Mouse (Mus musculus) adrenal gland, postnatal 10 days (tissue): ENCODE results near the gene Pop7. TPM values are rescaled to one million over a fixed set of nuclear protein-coding genes. Genes with fewer than 3 reads are reported as not detected.
A peak's percentile ranks its signal among the peaks of the same experiment; 100 is the strongest.

Experiments used
- DNase-seq: peaks from one replicate; pipeline ENCODE4 v3.0.0; 2021; ENCODE audit warnings: mixed read lengths
- microRNA-seq: library from miRNA; unstranded; fragments of <30 nt; microRNA quantifications from one replicate; pipeline ENCODE4 v1.2.0, GENCODE M21; 2021
- total RNA-seq, 2 experiments: library from RNA; stranded (reverse); gene quantifications; 2 replicates each; pipeline ENCODE4 v1.2.3; 2021

Pop7 gene
- total RNA-seq, 2 experiments from 2014 or later, result 23.8 to 27.2 TPM

DNA sequence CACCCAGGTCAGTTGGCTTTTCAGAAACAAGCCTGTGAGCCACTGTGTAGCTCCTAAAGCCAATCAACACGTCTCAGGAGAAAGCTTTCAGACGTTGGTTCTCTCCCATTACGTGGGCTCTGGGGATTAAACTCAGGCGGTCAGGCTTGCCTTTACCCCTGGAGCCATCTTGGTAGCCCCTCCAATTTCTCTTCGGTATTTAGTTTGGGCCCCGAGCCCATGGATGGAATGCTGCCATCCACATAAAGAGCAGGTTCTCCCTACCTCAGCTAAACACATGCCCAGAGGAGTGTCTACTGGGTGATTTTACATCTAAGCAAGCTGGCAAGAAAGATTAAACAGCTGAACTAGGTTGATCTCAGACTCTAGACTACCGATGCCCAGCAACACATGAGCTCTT, 2.1 kb downstream of the Pop7 start:
- no peak for DNase-seq

DNA sequence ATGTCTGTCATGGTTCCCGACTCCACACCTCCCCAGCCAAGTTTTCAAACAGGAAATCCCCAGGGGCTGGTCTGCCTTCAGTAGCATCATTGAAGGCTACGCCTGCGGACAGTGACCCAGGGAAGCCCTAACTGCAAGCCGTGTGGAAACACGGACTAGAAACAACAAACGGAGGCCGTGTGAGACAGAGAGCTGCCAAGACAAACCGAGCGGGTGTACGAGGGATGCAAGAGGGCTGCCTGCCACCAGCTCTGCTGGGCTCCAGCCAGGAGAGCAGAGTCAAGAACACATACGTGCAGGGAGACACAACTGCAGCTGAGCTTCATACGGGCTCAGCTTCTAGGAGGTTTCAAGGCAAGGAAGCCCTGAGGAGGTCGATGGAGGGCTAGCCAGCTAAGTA, 8.5 kb downstream of the Pop7 start:
- peak; percentile 62 for DNase-seq

- no peak for DNase-seq
Observed at GRCm38 (mm10) chr5:137491559-137491958, 10.8 kb downstream of the Pop7 start.

DNA sequence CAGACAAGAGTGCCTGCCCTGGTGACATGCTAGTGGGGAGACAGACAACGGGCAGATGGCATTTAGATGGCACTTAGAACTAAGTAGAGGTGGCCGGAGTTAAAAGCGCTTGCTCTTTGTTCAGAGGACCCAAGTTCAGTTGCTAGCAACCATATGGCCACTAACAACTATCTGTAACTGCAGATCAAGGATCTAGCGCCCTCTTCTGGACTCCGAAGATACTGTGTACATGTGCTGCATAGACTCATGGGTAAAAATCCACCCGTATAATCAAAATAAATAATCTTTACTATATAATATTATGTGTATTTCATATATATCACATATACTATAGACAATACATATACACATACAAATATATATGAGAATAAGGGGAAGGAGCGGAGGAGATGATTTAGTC, 14.7 kb downstream of the Pop7 start:
- DNase-seq, result no peak

- no peak for DNase-seq
Observed at GRCm38 (mm10) chr5:137485851-137486155, 16.5 kb downstream of the Pop7 start.

GRCm38 (mm10) chr5:137485071-137485850, 17.1 kb downstream of the Pop7 start:
- no peak for DNase-seq

DNA sequence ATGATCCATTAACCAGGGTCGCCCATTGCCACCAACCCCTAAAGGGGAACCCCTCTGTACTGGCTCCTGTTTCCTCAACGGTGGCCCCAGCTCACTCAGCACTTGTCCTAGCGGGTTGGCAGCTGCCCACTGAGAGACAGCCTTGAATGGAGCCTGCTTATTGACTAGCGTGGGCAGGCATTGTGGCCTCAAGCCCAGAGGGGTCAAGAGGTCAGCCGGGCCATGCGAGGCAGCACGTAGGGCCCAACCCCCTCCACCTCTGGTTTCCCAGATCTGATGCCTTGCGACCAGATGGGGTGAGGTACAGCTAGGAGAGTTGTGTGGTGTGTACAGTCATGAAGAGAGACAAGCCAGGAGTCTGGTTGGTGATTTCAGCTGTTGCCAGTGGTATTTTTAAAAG, 20.4 kb downstream of the Pop7 start:
- peak; percentile 75 for DNase-seq

GRCm38 (mm10) chr5:137481138-137481537, 21.2 kb downstream of the Pop7 start:
- DNase-seq, result peak; percentile 88

- DNase-seq, result no peak
Observed at GRCm38 (mm10) chr5:137476964-137477363, 25.4 kb downstream of the Pop7 start, which contains the start of gene Zan. Gene Zan, minus strand, starts transcription at chr5:137477064.

- no peak for DNase-seq
Observed at GRCm38 (mm10) chr5:137474351-137474750, 28.0 kb downstream of the Pop7 start.

GRCm38 (mm10) chr5:137472252-137472904, 29.9 kb downstream of the Pop7 start:
- no peak for DNase-seq

GRCm38 (mm10) chr5:137466946-137467345, 35.4 kb downstream of the Pop7 start:
- DNase-seq, result peak; percentile 53

DNA sequence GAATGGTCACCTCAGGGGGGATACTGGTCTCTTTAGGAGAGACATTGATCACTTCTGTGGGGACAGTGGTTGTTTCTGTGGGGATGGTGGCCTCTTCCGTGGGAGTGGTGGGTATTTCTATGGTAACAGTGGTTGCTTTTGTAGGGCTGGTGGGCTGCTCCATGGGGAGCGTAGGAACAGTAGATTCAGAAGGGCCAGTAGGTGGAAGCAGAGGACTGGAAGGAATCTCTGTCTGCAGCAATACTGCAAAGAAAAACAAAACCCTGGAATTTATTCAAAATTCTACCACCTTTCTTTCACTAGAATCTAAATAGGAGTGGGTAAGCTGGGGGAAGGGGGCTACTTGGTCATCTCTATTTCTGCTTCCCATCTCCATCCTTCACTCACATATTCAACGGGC, 37.3 kb downstream of the Pop7 start:
- DNase-seq, result no peak

DNA sequence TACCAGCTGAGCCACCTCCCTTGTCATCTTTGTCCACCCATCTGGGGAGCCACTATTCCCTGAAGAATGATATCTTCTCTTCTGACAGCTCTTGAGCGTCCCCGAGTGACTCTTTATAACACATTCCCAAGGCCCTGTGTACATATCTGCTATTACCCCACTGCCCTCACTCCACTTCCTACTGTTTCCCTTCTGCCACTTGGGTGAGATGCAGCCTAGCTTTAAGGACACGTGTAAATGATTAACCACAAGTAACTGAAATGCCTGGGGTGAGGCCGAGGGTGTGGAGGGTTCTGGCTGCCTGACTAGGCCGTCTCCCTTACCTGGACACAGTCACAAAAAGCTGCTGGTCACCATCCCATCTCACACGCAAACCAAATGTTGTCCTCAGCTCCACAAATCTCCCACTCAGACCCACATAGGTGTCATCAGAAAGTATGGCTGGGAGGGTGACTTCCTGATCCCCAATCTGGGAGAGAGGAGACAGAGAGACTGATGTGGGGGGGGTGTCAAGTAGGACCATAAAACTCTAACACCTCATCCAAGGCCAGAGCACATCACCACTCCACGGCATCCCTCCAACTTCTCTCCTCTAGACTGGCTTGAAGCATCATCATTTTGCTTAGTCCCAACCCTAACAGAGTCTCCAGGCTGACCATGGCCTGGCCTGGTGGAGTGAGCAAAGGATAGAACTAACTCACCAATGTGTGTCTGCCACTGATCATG, 46.3 kb downstream of the Pop7 start:
- DNase-seq, result no peak

DNA sequence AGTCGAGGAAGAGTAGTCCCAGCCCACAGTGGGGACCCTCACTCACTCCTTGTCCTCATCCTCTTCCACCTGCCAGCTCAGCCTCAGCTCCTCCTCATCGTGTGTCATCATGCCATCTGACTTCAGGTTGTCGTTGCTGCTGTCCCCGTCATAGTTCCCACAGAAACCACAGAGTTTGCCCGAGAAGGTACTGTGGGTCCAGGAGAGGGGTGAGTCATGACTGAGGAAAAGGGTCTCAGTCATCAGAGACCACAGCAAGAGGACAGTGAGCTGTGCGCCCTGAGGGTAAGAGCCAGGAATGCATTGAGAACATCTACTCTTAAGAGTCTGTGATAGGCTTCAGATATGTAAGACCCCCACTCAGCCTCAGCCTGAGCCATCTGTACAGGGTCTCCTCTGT, 47.1 kb downstream of the Pop7 start:
- DNase-seq, result no peak

Small RNA genes lying within 50 kb of the gene (microRNA-seq; reads per million reads assigned to microRNA genes)
- 1.4 reads per million for gene Mir6418

Other genes starting within 250 kb of the Pop7 start
- 10 to 100 TPM; 11.6 to 21.3 TPM for gene Ache, start 215.0 kb downstream of the Pop7 start, total RNA-seq
- 10 to 100 TPM in 1 of 2 experiments, 1 to 10 TPM in 1; 7.6 to 11.5 TPM for gene Ufsp1, start 207.9 kb downstream of the Pop7 start, total RNA-seq
- gene Srrt, start 194.8 kb downstream of the Pop7 start, total RNA-seq, result 100 to 1,000 TPM; 130 to 173 TPM
- gene Trip6, start 188.1 kb downstream of the Pop7 start, total RNA-seq, result 10 to 100 TPM; 33.6 to 36.8 TPM
- gene Slc12a9, start 168.9 kb downstream of the Pop7 start, total RNA-seq, result 10 to 100 TPM in 1 of 2 experiments, 1 to 10 TPM in 1; 9.2 to 12.6 TPM
- gene Ephb4, start 152.4 kb downstream of the Pop7 start, total RNA-seq, result 10 to 100 TPM; 71.9 to 73.6 TPM
- under 1 TPM; 0.09 to 0.15 TPM for gene Zan, start 25.5 kb downstream of the Pop7 start, total RNA-seq
- gene Gigyf1, start 16.0 kb upstream of the Pop7 start, total RNA-seq, result 10 to 100 TPM; 24.2 to 39.1 TPM
- not detected for gene Epo, start 30.7 kb upstream of the Pop7 start, total RNA-seq
- gene Gnb2, start 31.0 kb upstream of the Pop7 start, total RNA-seq, result 100 to 1,000 TPM; 592 to 682 TPM
- gene Actl6b, start 51.0 kb upstream of the Pop7 start, total RNA-seq, result 1 to 10 TPM; 3.2 to 4.6 TPM
- 10 to 100 TPM; 18.8 to 42.1 TPM for gene Tfr2, start 67.3 kb upstream of the Pop7 start, total RNA-seq
- gene Mospd3, start 98.5 kb upstream of the Pop7 start, total RNA-seq, result 10 to 100 TPM; 43.3 to 47.4 TPM
- 100 to 1,000 TPM; 347 to 368 TPM for gene Pcolce, start 111.3 kb upstream of the Pop7 start, total RNA-seq
- 1 to 10 TPM in 1 of 2 experiments, under 1 TPM in 1; 0.51 to 1.2 TPM for gene Fbxo24, start 126.5 kb upstream of the Pop7 start, total RNA-seq
- 10 to 100 TPM; 25.0 to 29.9 TPM for gene Lrch4, start 126.6 kb upstream of the Pop7 start, total RNA-seq
- 10 to 100 TPM in 1 of 2 experiments, 1 to 10 TPM in 1; 5.7 to 10.6 TPM for gene Gm20605, start 126.7 kb upstream of the Pop7 start, total RNA-seq
- gene Sap25, start 138.8 kb upstream of the Pop7 start, total RNA-seq, result 1 to 10 TPM; 4.2 to 9.7 TPM
- gene Irs3, start 143.2 kb upstream of the Pop7 start, total RNA-seq, result 1 to 10 TPM; 2.1 to 4.0 TPM
- gene Agfg2, start 182.2 kb upstream of the Pop7 start, total RNA-seq, result 10 to 100 TPM; 21.0 to 21.9 TPM
- 1 to 10 TPM; 4.9 to 6.5 TPM for gene Nyap1, start 239.1 kb upstream of the Pop7 start, total RNA-seq
- 100 to 1,000 TPM in 1 of 2 experiments, 10 to 100 TPM in 1; 88.3 to 101 TPM for gene Tsc22d4, start 243.2 kb upstream of the Pop7 start, total RNA-seq